Mouse (Mus musculus) 416B (cell line): ENCODE data around the gene Olfr690.
"Not testable (repeated sequence)": the region's sequence is repeated elsewhere in the genome, so short reads cannot be mapped to it uniquely, and the experiment has no call there.

Experiments used
- DNase-seq: peaks from one replicate; pipeline ENCODE4 v3.0.0; 2011; ENCODE audit warnings: low read depth

Gene Olfr690

DNA sequence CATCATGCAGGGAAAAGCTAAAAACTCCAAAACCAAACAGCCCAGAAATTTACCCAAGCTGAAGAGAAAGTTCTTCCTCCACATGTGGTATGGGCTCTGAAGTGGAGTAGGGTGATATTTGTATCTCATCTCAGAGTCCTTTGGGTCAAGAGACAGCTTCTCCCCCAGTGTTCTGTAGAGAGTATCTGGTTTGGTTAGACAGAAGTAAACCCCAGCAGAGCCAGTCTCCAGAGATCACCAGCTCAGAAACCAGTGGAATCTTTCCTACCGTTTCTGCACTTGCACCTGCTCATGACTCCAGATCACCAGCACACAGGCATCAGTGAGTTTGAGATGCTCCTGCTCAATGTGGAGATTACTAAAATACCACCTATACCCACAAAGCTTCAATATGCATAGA lies at the start of gene Olfr690:
Gene Olfr690 (minus strand): TSS at position 101 of the 400 bp plus-strand sequence.
- no peak for DNase-seq

- DNase-seq: peak; percentile 7
Measured at GRCm38 (mm10) chr7:105380329-105380728, 46.4 kb upstream of the Olfr690 start.

DNA sequence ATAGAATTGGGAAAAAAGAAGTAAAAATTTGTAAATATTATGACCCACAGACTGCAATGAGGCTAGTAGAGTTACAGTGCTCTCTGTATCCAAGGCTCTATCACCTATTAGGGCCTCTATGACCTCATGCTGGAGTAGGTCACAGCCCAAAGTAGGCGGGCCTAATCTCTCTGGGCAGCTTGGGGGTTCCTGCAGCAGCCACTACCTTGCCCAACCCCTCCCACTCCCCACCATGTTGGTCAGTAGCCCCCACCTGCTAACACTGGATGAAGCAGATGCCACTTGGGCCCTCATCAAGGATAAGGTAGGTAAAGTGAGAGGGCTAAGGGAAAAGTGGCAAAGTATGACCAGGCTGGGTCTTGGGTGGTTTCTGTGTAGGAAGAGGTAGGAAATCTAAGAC lies 41.0 kb upstream of the Olfr690 start, which contains the start of gene Gm5901:
Gene Gm5901 (plus strand): TSS at position 173 of the 400 bp plus-strand sequence.
- DNase-seq: no peak

DNA sequence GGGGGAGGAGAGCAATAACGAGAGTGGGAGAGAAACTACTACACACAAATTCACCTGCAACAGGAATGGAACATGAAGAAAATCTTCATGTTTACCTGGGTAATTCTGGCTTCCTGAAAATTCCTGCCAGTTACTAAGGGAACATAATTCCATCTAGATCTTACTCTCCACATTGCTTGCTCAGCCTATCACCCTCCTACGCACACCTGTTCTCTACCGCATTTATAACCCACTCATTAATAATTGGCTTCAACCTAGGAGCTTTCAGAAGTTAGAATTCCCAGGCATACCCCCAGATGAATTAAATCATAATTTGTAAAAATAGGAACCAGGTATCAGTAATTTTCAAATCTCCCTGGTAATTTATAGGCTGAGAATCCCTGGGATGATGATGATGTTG lies 40.1 kb upstream of the Olfr690 start:
- DNase-seq: no peak

DNA sequence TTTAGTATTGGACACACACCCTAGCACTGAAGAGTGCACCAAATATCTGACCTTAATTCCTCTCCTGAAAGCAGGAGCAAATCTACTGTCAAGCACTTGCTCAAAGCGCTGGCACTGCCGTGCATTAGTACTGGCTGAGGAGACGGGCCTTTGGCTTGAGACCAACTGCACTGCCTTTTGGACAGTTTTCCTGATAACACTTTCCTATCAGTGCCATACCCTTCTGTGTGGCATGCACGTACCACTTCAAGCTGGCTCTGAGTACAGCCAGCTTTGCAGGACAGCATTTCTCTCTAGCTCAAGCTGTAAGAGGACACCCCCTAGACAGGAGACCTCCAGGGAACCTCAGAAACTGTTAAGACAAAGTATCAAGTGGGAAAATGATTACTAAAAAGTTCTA lies 39.6 kb upstream of the Olfr690 start:
- DNase-seq: peak; percentile 65

DNA sequence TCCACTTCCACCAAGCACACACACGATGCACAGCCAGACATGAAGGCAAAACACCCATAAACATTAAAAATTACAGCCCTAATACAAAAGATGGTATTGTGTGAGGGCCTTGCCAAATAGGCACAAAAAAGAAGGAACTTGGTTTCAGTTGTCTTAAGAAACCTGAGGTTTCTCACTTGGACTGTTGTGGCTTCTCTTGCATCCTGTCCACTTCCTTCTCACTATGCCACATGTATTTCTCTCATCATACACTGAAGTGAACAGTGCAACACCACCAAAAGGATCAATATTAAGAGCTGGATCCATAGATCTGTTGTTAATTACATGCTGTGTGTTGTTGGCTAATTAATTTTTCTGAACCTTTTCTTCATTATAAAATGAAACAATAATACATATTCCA lies 39.0 kb upstream of the Olfr690 start:
- peak; percentile 87 for DNase-seq

DNA sequence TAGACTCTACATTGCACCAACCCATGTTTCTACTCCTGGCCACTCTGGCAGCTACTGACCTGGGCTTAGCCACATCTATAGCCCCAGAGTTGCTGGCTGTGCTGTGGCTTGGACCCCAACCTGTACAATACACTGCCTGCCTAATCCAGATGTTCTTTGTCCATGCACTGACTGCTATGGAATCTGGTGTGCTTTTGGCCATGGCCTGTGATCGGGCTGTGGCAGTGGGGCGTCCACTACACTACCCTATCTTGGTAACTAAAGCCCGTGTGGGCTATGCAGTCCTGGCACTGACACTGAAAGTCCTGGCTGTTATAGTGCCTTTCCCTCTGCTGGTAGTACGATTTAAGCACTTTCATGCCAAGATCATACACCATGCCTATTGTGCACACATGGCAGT lies 34.6 kb upstream of the Olfr690 start:
- no peak for DNase-seq

DNA sequence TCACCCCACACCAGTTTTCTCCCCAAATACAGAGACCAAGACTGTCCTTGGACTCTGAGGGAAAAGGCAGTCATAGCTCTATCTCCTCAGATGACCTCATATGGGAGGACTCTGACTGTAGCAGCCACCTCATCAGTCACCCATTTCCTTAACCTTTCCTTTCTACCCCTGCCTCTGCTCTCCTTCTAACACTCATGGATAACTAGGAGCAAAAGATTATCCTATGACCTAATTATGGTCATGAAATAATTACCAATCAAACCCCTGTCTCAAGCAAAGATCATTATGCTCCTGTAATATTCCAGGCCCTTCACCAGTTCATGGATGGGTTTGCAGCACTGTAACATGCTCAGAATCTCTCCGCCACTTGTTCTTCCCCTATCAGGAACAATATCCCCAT lies 34.0 kb upstream of the Olfr690 start, which contains the start of gene Olfr692:
Gene Olfr692 (plus strand): TSS at position 301 of the 400 bp plus-strand sequence.
- no peak for DNase-seq

DNA sequence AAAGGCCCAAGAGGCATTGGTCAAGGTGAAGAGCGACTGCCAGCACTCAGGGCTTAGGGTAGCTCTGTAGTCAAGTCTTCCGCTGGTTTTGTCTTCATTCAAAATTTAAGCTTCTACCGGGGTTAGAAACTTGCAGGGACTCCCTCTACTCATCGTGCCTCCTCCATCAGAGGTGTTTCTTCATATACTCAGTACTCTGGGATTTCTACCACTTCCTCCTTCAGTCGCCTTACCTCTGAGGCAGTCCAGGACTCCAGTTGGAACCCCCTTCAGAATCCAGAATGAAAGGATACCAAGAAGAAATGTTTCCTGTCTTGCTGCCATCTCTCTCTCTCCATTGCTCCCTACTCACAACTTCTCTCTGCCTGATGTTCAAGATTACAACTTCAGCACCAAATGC lies 33.4 kb upstream of the Olfr690 start:
- no peak for DNase-seq

- no peak for DNase-seq
Measured at GRCm38 (mm10) chr7:105361713-105362112, 27.8 kb upstream of the Olfr690 start.

DNA sequence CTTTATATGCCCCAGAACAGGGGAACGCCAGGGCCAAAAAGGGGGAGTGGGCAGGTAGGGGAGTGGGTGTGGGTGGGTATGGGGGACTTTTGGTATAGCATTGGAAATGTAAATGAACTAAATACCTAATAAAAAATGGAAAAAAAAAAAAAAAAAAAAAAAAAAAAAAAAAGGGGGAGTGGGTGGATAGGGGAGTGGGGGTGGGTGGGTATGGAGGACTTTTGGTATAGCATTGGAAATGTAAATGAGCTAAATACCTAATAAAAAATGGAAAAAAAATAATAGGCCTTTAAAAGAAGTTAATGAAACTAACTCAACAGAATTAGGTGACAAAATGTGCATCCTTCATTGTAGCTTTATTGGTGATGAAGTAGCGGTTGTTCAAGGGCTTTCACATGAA lies 22.6 kb upstream of the Olfr690 start:
- DNase-seq: not testable (repeated sequence)

DNA sequence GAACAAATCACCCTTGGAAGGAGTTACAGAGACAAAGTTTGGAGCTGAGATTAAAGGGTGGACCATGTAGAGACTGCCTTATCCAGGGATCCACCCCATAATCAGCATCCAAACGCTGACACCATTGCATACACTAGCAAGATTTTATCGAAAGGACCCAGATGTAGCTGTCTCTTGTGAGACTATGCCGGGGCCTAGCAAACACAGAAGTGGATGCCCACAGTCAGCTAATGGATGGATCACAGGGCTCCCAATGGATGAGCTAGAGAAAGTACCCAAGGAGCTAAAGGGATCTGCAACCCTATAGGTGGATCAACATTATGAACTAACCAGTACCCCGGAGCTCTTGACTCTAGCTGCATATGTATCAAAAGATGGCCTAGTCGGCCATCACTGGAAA lies 22.2 kb upstream of the Olfr690 start:
- DNase-seq: not testable (repeated sequence)

DNA sequence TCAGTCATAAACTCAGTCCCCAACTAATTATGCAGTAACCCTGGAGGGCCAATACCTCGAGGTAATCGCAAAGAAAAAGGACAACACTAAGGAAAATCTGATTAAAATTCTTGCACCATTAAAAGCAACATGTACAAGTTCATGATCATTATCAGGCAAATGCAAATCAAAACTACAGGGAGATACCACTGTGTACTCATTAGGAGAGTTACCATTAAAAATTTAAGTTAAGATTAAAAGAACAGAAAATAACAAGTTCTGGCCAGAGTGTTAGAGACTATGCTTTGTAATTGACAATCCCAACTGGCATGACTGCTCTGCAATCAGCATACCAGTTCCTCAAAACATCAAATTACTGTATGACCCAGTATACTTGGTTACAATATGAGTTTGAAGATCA lies 8.8 kb upstream of the Olfr690 start:
- no peak for DNase-seq

DNA sequence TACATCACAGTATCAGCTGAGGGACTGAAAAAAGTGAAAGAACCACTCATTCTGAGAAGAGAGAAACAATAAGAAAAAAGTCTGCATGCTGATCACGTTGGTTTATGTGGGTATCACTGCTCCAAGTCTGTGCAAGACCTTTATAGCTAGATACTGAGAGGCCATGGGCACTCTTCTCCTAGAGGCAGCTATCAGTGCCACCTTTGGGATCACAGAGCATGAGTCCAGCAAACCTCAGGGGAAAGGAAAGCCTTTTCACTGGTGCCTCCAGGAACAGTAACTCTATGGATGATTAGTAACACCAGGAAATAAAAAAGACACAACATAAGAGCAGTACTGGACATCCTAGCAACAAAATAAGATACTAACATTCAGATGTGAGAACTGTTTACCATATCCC lies 8.3 kb upstream of the Olfr690 start, which contains the start of gene Olfr691:
Gene Olfr691 (minus strand): TSS at position 101 of the 400 bp plus-strand sequence.
- DNase-seq: no peak

DNA sequence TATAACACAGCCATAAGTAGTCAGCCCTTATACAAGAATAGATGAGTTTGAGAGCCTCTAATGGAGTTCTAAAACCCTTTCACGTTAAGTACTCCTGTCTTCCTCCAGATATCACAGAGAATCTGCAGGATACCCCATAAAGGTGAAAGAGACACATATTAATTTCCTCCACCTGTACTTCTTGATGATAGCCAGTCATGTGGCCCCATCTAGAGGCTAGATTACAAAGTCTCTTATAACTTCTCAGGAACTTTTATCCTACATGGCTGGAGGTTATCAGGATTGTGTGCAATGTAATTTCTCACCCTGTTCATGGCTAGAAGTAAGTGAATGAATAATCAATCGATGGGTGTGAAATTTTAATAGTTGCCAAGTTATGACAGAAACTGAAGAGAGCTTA lies 8.6 kb downstream of the Olfr690 start:
- no peak for DNase-seq

DNA sequence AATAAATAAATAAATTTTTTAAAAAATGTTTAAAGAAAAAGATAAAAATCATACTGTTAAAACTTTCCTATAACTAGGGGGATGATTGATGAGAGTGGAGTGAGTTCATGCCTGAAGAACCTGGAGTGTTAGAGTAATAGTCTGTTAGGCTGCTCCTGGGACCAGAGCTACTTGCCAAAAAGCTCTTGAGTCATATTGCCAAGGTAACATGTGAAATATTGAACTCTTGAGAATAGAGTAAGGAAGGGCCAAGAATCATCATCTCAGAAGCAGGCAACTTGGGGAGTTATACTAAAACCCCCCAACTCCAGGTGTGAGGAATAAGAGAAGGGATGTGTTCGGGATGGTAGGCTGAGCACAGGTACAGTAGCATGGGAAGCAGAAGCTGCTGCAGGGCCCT lies 23.0 kb downstream of the Olfr690 start, which contains the start of gene Olfr689:
Gene Olfr689 (plus strand): TSS at position 301 of the 400 bp plus-strand sequence.
- no peak for DNase-seq

DNA sequence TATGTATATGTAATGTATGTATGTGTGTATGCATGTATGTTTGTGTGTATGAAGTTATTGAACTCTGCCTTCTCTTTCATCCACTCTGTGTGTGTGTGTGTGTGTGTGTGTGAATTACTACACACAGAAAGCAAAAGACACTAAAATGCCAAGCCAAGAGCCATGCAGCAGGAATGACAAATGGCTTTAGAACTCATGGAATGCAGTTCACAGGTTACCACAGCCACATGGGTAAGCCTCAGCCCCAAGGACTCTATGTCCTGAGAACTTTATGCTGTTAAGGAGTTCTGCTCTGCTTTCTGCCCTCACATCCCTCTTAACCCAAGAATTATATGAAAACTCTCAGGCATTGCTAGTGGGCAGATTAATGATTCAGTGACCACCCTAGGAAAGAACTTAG lies 43.9 kb downstream of the Olfr690 start:
- DNase-seq: no peak

DNA sequence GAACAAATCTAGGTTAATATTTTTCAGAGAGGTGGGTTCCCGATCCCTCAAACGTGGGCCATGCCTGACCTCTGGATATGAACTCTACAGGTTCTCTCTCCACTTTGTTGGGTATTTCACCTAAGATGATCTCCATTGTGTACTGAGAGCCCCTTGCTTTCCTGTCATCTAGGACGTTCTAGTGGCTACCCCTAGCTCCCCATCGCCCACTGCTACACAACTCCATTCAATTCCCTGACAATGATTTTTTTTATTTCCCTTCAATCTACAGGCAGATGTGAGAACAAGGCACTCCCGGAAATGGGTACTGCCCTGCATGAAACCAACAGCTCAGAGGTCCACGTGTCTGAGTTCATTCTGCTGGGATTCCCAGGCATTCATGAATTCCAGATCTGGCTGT lies 46.1 kb downstream of the Olfr690 start, which contains the start of gene Olfr688:
Gene Olfr688 (plus strand): TSS at position 301 of the 400 bp plus-strand sequence.
- no peak for DNase-seq
